Comparison of ENCODE assay signal across 23 mouse cellular contexts in the genomic region with DNA sequence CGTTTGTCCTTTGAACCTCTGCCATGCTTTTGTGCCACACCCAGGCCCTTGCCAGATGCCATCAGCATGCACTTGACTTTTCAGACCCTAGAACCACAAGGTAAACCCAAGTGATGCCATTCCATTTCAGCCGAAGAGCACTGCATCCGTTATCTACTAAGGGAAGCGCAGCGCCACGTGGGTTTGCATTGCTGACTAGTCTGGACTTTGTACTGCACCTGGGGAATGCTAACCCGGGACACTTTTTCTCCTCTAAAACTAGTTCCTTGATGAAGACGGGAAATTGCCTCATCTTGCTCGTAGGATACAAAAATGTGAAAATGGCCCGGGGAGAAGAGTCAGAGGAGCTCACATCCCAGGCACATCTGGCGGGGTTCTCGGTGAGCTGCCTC. TPM values are rescaled to one million over a fixed set of nuclear protein-coding genes. Genes with fewer than 3 reads are reported as not detected.
A peak's percentile ranks its signal among the peaks of the same experiment; 100 is the strongest.
DNase-seq lines count a peak whose midpoint lies in the region; ATAC-seq and TF ChIP-seq lines count a peak whose summit lies in the region.
"Had no signal": no experiment of that assay in that cellular context is flagged by ENCODE, and none has a peak within 500 bp of the region (broad histone marks: within the 10 kb centered on the region; RNA-seq: fewer than 3 reads in every experiment).

No protein-coding gene starts in this region.

- peak; percentile 77 for DNase-seq in heart, adult 11 months
- DNase-seq in ES-E14 (ENCODE audit: low read depth, low spot score), result no peak
- DNase-seq in stomach, postnatal 0 days (ENCODE audit: low spot score), result peak; percentile 59
- DNase-seq in gastrocnemius, adult 2 months, result no peak
- no peak for DNase-seq in spleen, postnatal 10 days (ENCODE audit: low spot score in 2 of 2)
- DNase-seq: adrenal gland, adult 2 months; adrenal gland, postnatal 14 days; cerebellum, adult 11 months; cerebellum, adult 9-10 months; cerebellum, postnatal 14 days; forebrain, postnatal 0 days; gastrocnemius, postnatal 25 days; heart, postnatal 14 days; heart, postnatal 4 days; kidney, adult 2 months had no signal

- intact Hi-C loops in gastrocnemius, adult 2 months (cut with DNase I), result no loop called here

- H3K9ac ChIP-seq in heart, embryonic 11.5 days (ENCODE audit: low read depth, low read length), result no peak overlapping the region
- H3K9ac ChIP-seq in ES-E14 (ENCODE audit: insufficient read depth, low read depth, low read length, poor library complexity, severe bottlenecking), result no peak overlapping the region
- H3K9ac ChIP-seq in intestine, embryonic 15.5 days, result no peak overlapping the region
- no peak overlapping the region for H3K9ac ChIP-seq in stomach, postnatal 0 days (ENCODE audit: low read length)
- H3K9ac ChIP-seq: forebrain, postnatal 0 days; heart, embryonic 13.5 days; hindbrain, embryonic 14.5 days had no signal

- no peak overlapping the region for H3K27ac ChIP-seq in heart, embryonic 11.5 days (ENCODE audit: low read depth, low read length)
- no peak overlapping the region for H3K27ac ChIP-seq in ES-E14 (ENCODE audit: insufficient read depth, low read depth, low read length, poor library complexity, severe bottlenecking)
- no peak overlapping the region for H3K27ac ChIP-seq in intestine, embryonic 15.5 days
- no peak overlapping the region for H3K27ac ChIP-seq in stomach, postnatal 0 days (replicated peaks)
- no peak overlapping the region for H3K27ac ChIP-seq in gastrocnemius, adult 2 months
- H3K27ac ChIP-seq: heart, embryonic 13.5 days; hindbrain, embryonic 14.5 days; hindbrain, postnatal 0 days had no signal

- no peaks in the 10 kb centered on the region for H3K9me3 ChIP-seq in heart, embryonic 11.5 days (replicated peaks; ENCODE audit: control insufficient read depth, low read length)
- no peaks in the 10 kb centered on the region for H3K9me3 ChIP-seq in ES-E14 (ENCODE audit: control insufficient read depth, insufficient read depth, low read depth, low read length)
- H3K9me3 ChIP-seq in intestine, embryonic 15.5 days, result no peaks in the 10 kb centered on the region
- H3K9me3 ChIP-seq in stomach, postnatal 0 days (ENCODE audit: control insufficient read depth, low read length), result no peaks in the 10 kb centered on the region
- H3K9me3 ChIP-seq: heart, embryonic 13.5 days had no signal

- TF ChIP-seq CTCF in stomach, postnatal 0 days (IDR thresholded peaks at IDR 0.05; ENCODE audit: low read depth), result no peak
- no peak for TF ChIP-seq CTCF in gastrocnemius, adult 2 months (IDR thresholded peaks at IDR 0.05)

- no peak overlapping the region for H3K4me3 ChIP-seq in heart, embryonic 11.5 days (ENCODE audit: low read depth, low read length)
- peak overlapping the region; percentile 9 to 66; a peak in 3 of 4 replicates for H3K4me3 ChIP-seq in ES-E14 (ENCODE audit: insufficient read depth in 1 of 2, low read depth in 1 of 2, low read length in 2 of 2, poor library complexity in 1 of 2, severe bottlenecking in 1 of 2)
- no peak overlapping the region for H3K4me3 ChIP-seq in intestine, embryonic 15.5 days (replicated peaks)
- H3K4me3 ChIP-seq in stomach, postnatal 0 days (ENCODE audit: low read depth, low read length), result no peak overlapping the region
- H3K4me3 ChIP-seq in gastrocnemius, adult 2 months, result no peak overlapping the region
- H3K4me3 ChIP-seq: heart, embryonic 13.5 days had no signal

- ATAC-seq in heart, embryonic 11.5 days (replicated peaks; ENCODE audit: insufficient number of reproducible peaks, low FRiP score, low TSS enrichment), result no peak
- 0 out of 2 replicates have a peak, but pooled peaks have one; percentile 30 for ATAC-seq in intestine, embryonic 15.5 days
- ATAC-seq in stomach, postnatal 0 days (ENCODE audit: low FRiP score, low TSS enrichment), result peak; percentile 54; the same call in 1 of the 2 replicates
- no peak for ATAC-seq in megakaryocyte progenitor cell, adult 5-6 weeks (replicated peaks; ENCODE audit: poor library complexity)
- ATAC-seq: forebrain, embryonic 14.5 days; forebrain, postnatal 0 days; hindbrain, postnatal 0 days; Patski had no signal

- H3K4me1 ChIP-seq in heart, embryonic 11.5 days (ENCODE audit: control insufficient read depth, insufficient read depth, low read length), result peaks cover 3% of the 10 kb centered on the region; the same call in 1 of the 2 replicates
- peaks cover 2 to 8% of the 10 kb centered on the region in 2 experiments; a peak in 3 of 4 replicates for H3K4me1 ChIP-seq in ES-E14 (ENCODE audit: control insufficient read depth in 2 of 2, insufficient read depth in 2 of 2, low read length in 2 of 2, poor library complexity in 1 of 2)
- H3K4me1 ChIP-seq in intestine, embryonic 15.5 days (replicated peaks), result no peaks in the 10 kb centered on the region
- H3K4me1 ChIP-seq in stomach, postnatal 0 days (replicated peaks; ENCODE audit: control insufficient read depth, insufficient read depth), result no peaks in the 10 kb centered on the region

- H3K4me2 ChIP-seq in heart, embryonic 11.5 days, result no peak overlapping the region
- no peak overlapping the region for H3K4me2 ChIP-seq in intestine, embryonic 15.5 days (replicated peaks)
- no peak overlapping the region for H3K4me2 ChIP-seq in stomach, postnatal 0 days (replicated peaks; ENCODE audit: low read depth)
- H3K4me2 ChIP-seq: heart, embryonic 13.5 days; hindbrain, embryonic 14.5 days had no signal

- no peaks in the 10 kb centered on the region for H3K36me3 ChIP-seq in heart, embryonic 11.5 days (ENCODE audit: control insufficient read depth, insufficient read depth, low read length)
- H3K36me3 ChIP-seq in ES-E14 (ENCODE audit: control insufficient read depth, insufficient read depth, low read length, poor library complexity, severe bottlenecking), result no peaks in the 10 kb centered on the region
- H3K36me3 ChIP-seq in intestine, embryonic 15.5 days, result no peaks in the 10 kb centered on the region
- H3K36me3 ChIP-seq in stomach, postnatal 0 days (ENCODE audit: control insufficient read depth, insufficient read depth, low read length), result no peaks in the 10 kb centered on the region

- no peaks in the 10 kb centered on the region for H3K27me3 ChIP-seq in heart, embryonic 11.5 days (ENCODE audit: control insufficient read depth, insufficient read depth, low read length)
- no peaks in the 10 kb centered on the region for H3K27me3 ChIP-seq in intestine, embryonic 15.5 days (replicated peaks)
- H3K27me3 ChIP-seq in stomach, postnatal 0 days (ENCODE audit: control insufficient read depth, insufficient read depth, low read length), result no peaks in the 10 kb centered on the region
- H3K27me3 ChIP-seq: heart, embryonic 13.5 days; Patski had no signal

- 76% methylated on average over 12 of the region's 12 CpGs for WGBS in heart, embryonic 11.5 days (ENCODE audit: insufficient replicate concordance)
- 69% methylated on average over 12 of the region's 12 CpGs for WGBS in intestine, embryonic 15.5 days
- WGBS in stomach, postnatal 0 days, result 77% methylated on average over 12 of the region's 12 CpGs

- in situ Hi-C loops in ES-E14 (cut with MboI; ENCODE audit: low sequenced_read_pairs in 2 of 2, unreplicated experiment in 2 of 2), result no loop called here

- TF ChIP-seq EP300 in stomach, postnatal 0 days (optimal IDR thresholded peaks at IDR 0.05), result no peak

TF ChIP-seq in ES-E14, 5 proteins besides CTCF, POLR2A, EP300 and RAD21:
- TF ChIP-seq CHD2 (IDR thresholded peaks at IDR 0.05; ENCODE audit: low read depth, low read length) (no peak), ZC3H11A (IDR thresholded peaks at IDR 0.05; ENCODE audit: borderline replicate concordance, low read depth, low read length) (no peak), HCFC1 (IDR thresholded peaks at IDR 0.05; ENCODE audit: borderline replicate concordance, insufficient read depth, low read length) (no peak), ZNF384 (IDR thresholded peaks at IDR 0.05; ENCODE audit: low read depth, low read length) (no peak), MAFK (IDR thresholded peaks at IDR 0.05; ENCODE audit: insufficient read depth, low read depth, low read length) (no peak)

RNA-seq across cellular contexts. Expression of a gene that starts 38.7 kb away (rescaled TPM):
- 37.5 and 44.1 TPM in 2 replicates for polyA plus RNA-seq in heart, embryonic 11.5 days (2014; fragmentation: Nextera tagmentation; extraction: Ambion mirVana)
- 18.2 and 33.7 TPM in 2 replicates for total RNA-seq in ES-E14 (2012; rRNA removed)
- polyA plus RNA-seq in intestine, embryonic 15.5 days (2015; fragmentation: Nextera tagmentation; extraction: Ambion mirVana), result 47.3 and 49.0 TPM in 2 replicates
- 38.9 and 40.3 TPM in 2 replicates for polyA plus RNA-seq in stomach, postnatal 0 days (2015; fragmentation: Nextera tagmentation; extraction: Ambion mirVana)
- 10 to 100 TPM; 29.3 to 32.8 TPM for total RNA-seq in gastrocnemius, adult 2 months (2021)
- 15.5 and 16.2 TPM in 2 replicates for total RNA-seq in megakaryocyte progenitor cell, adult 5-6 weeks (2015)
- total RNA-seq in megakaryocyte progenitor cell, adult 5-6 weeks (2017), result 12.2 and 14.1 TPM in 2 replicates

RNA-seq across cellular contexts. Expression of a gene that starts 43.1 kb away (rescaled TPM):
- polyA plus RNA-seq in heart, embryonic 11.5 days (2014; fragmentation: Nextera tagmentation; extraction: Ambion mirVana), result 35.9 and 37.8 TPM in 2 replicates
- 3.4 and 5.0 TPM in 2 replicates for total RNA-seq in ES-E14 (2012; rRNA removed)
- polyA plus RNA-seq in intestine, embryonic 15.5 days (2015; fragmentation: Nextera tagmentation; extraction: Ambion mirVana), result 30.2 and 34.0 TPM in 2 replicates
- 19.6 and 21.5 TPM in 2 replicates for polyA plus RNA-seq in stomach, postnatal 0 days (2015; fragmentation: Nextera tagmentation; extraction: Ambion mirVana)
- 1 to 10 TPM; 5.0 to 7.9 TPM for total RNA-seq in gastrocnemius, adult 2 months (2021)
- total RNA-seq in megakaryocyte progenitor cell, adult 5-6 weeks (2015), result 22.9 and 23.3 TPM in 2 replicates
- total RNA-seq in megakaryocyte progenitor cell, adult 5-6 weeks (2017), result 20.2 TPM in 2 replicates

Comparison
In these comparisons a context has a peak if more than half of its experiments do, and no peak if none do; other contexts are left out.
1. DNase-seq: peak in heart, adult 11 months (single experiment) and stomach, postnatal 0 days (single experiment); none in ES-E14 (single experiment), gastrocnemius, adult 2 months (single experiment) and spleen, postnatal 10 days (0 of 2).
2. ATAC-seq: peak in intestine, embryonic 15.5 days (single experiment) and stomach, postnatal 0 days (single experiment); none in heart, embryonic 11.5 days (single experiment) and megakaryocyte progenitor cell, adult 5-6 weeks (single experiment).
3. H3K4me3 ChIP-seq: peak in ES-E14 (2 of 2); none in heart, embryonic 11.5 days (single experiment), intestine, embryonic 15.5 days (single experiment), stomach, postnatal 0 days (single experiment) and gastrocnemius, adult 2 months (single experiment).